Mouse (Mus musculus) CD4-positive, CD25-positive, alpha-beta regulatory T cell, adult 2 months (primary cell): ENCODE measurements around the gene Slc25a39.

Source experiments
- DNase-seq: peaks from one replicate; pipeline ENCODE4 v3.0.0-alpha.2; 2012; ENCODE audit warnings: low read depth, low spot score

Slc25a39 gene

DNA sequence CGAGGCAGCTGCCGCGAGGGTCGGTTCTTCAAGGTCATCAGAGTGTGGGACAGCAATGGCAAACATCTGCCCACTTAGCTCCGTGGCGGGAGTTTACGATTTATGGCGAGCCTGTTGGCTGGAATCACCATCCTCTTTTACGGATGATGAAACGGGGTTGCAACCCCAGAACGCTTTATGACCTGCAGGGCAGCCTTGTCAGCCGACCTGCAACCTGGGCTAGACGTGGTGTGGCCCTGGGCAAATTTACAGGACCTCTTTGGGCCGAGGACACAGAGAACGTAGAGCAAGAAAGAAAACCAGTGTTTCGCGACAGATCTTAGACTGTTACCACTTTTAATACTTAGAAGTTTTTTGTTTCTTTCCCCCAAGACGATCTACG lies at the start of gene Slc25a39:
Slc25a39 (minus strand) TSS at position 113 of the 382 bp plus-strand sequence.
- DNase-seq: peak; percentile 60

DNA sequence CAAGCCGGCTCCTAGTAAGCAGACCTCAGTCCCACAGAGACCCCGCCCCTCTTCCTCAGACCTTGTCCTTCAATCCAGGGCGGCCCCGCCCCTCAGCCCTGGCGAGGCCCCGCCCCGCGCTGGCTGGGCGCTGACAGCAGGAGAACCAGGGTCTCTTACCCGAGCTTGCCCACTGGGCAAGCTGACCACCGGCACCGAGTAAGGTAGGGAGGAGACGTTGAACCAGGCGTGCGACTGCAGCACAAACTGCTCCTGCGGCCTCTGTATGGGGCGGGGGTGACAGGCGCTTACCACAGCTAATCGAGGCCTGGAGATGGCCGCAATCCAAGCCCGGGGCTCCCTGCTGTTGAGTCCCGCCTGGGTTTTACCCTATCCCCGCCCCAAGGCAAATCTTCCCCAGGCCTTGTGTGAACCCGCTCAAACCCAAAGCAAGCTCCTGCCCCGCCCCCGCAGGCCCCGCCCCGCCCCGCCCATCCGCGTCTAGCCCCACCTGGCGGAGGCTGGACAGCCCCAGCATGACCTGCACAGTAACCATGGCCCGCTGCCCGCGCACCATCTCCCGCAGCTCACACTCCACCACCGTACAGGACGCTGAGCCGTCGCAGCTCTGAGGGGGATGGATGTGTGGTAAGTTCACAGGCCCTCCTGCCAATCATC lies 48.1 kb upstream of the Slc25a39 start:
- DNase-seq: peak; percentile 63

DNA sequence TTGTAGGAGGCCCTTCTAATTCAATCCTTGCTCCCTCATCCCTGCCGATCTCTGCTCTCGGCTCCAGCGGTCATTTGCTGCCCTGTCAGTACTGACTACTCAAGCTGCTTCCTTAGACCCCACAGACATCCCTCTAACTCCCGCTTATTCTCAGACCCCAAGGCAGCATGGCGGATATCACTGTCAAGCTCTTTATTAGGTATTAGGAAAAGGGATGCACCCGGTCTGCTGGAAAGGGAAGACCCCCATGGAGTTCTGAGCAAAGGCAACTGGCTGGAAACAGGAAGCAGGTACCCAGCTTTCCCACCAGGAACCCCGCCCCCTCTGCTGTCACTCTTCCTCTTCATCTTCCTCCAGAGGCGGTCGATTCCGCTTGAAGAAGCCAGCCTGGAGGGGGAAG lies 45.4 kb upstream of the Slc25a39 start:
- no peak for DNase-seq

GRCm38 (mm10) chr11:102449043-102450008 lies 41.6 kb upstream of the Slc25a39 start:
- DNase-seq: no peak

GRCm38 (mm10) chr11:102448327-102448726 lies 40.6 kb upstream of the Slc25a39 start:
- DNase-seq: no peak

GRCm38 (mm10) chr11:102447497-102447896 lies 39.8 kb upstream of the Slc25a39 start, which contains the start of gene Fam171a2:
Gene Fam171a2 (minus strand): TSS chr11:102447682.
- DNase-seq: peak; percentile 83

DNA sequence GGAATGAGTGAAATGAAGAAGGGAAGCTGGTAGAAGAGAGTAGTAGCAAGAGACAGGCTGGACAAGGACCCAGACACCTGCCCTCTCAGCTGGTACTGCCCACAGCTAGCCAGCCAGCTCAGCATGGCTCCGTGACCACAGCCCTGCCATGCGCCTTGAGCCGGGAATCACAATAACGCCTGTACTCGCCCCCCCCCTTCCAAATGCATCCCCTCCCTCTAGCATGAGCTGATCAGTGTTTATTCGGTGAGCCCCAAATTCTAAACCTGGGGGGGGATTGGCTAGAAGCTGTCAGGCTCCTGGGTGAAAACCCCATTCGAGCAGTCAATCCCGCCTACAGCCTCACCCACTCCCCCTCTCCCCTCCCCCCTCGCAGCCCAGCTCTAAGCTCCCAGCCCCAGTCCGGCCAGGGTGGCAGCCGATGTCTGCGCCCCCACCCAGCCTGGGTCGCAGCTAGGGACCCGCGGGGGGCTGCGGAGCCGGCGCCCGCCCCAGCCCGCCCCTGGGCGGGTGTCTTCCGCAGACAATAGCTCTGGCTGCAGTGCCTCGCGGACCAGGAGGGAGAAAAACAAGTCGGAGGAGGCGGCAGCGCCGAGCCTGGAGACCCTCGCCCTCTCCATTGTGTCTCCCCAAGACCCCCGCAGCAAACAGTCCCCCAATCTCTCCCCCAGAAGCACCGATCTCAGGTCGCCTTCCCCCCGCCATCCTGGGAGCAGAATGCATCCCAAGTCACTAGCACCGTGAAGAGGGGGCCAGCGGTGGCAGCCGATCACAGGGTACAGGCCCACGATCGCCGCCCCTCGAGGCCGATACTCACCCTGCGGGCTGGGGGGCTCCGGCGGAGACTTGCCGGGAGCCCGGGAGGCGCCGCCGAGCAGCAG lies 39.1 kb upstream of the Slc25a39 start:
- DNase-seq: peak; percentile 37

DNA sequence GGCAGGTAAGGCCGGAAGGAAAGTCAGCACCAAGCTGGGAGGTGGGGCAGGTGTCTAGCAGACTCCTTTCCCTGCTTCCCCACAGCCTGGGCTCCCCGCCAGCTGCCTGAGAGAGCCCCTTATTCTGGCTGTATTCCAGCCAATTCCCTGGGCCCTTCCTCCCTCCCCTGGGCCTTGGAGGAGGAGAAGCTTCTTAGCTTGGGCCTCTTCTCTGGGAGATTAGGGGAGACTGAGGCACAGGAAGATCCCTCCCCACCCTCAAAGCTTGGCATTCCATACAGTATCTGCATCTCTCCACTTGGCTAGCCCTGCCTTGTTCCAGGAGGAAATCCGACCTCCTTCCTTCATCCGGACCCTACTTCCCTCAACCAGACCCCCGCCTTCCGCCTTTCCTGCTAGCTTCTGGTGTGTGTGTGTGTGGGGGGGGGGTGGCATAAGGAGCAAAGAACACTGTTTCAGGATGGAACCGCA lies 38.2 kb upstream of the Slc25a39 start:
- DNase-seq: no peak

DNA sequence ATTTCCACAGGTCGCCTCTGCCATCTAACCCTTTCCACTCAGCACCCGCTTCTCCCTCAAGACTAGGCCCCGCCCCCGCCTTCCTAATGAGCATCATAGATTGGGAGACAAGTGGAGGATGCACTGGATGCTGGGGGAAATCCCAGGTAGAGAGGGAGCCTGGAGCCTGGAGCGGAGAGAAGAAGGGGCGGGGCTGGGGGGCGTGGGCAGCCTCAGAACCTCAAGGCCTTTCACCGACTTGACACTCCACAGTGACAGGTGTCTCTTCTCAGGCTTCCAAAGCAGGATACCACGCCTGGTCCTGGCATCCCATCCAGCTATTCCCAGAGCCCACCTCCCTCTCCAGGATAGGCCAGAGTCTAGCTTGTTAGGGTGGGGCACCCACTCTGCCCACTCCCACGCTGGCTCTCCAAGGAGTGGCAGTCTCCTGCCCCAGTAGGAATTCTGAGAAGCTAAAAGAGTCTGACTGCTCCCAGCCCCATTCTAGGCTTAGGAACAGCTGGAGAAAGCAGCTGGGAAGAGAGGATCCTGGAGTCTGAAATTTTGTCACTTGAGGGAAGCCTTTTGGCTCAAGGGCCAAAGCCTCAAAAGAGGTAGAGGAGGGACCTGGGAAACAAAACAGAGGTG lies 37.6 kb upstream of the Slc25a39 start:
- no peak for DNase-seq

DNA sequence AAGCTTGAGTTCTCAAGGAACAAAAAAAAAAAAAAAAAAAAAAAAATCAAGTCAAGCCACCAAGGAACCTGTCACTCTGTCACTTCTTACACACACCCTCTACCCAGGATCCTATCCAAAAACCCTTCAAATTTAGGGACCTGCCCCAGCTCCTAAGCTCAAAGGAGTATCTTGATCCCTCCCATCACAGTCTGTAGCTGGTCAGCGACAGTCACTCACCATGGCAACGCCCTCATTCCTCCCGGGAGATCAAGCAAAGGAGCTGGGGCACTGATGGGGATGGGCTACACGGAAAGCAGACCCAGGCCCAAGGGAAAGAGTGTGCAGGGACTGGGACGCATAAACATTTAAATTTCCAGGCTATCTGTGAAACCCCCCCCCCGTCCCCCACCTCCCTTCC lies 37.0 kb upstream of the Slc25a39 start:
- DNase-seq: no peak

DNA sequence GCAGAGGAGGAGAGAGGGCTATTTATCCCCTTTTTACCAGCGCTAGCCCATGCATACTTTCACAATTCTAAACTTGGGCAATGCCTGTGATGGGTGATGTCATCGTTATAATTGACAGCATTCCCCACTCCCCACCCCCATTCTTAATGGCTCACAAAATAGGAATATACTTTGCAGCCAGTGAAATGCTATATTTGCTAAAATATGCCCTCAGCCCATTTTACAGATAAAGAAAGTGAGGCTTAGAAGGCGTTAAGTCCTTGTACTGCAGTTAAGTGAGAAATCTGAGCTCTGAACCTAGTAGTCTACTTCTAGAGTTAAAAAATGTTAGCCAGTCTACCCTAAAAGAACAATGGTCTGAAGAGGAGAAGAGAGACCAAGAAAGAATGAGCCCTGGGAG lies 36.6 kb upstream of the Slc25a39 start:
- DNase-seq: no peak

DNA sequence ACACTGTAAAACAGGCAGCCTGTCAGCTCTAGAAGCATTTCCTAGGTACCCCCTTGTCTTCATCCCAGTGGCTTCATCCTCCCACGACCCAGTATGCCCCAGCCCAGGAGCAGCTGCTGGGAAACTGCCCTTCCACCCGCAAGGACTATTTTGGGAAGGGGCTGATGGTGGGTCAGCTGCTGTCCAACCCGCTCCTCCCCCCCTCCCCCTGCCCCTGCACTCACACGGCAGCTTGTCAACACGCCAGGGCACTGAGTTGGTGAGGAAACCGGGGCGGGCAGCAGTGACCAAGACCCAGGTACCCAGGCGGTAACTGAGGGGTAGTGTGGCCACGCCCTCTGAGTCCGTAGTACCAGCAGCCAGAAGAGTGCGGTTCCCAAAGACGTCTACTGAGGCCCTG lies 36.0 kb upstream of the Slc25a39 start:
- DNase-seq: no peak

GRCm38 (mm10) chr11:102442089-102442488 lies 34.3 kb upstream of the Slc25a39 start:
- DNase-seq: no peak

DNA sequence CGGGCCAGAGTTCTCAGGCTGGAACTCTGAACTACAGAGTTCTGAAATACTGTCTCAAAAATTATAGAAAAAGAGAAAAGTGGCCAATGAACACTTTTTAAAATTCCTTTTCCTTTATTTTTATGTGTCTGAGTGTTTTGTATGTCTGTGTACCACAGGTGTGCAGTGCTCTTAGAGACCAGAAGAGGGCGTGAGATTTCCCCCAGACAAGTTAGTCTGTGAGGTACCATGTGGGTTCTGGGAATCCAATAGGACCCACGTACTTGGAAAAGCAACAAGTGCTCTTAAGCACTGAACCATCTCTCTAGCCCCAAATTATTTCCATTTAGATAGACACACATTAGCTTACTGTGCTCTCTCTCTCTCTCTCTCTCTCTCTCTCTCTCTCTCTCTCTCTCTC lies 33.7 kb upstream of the Slc25a39 start:
- no peak for DNase-seq

GRCm38 (mm10) chr11:102440255-102440654 lies 32.5 kb upstream of the Slc25a39 start:
- DNase-seq: no peak

DNA sequence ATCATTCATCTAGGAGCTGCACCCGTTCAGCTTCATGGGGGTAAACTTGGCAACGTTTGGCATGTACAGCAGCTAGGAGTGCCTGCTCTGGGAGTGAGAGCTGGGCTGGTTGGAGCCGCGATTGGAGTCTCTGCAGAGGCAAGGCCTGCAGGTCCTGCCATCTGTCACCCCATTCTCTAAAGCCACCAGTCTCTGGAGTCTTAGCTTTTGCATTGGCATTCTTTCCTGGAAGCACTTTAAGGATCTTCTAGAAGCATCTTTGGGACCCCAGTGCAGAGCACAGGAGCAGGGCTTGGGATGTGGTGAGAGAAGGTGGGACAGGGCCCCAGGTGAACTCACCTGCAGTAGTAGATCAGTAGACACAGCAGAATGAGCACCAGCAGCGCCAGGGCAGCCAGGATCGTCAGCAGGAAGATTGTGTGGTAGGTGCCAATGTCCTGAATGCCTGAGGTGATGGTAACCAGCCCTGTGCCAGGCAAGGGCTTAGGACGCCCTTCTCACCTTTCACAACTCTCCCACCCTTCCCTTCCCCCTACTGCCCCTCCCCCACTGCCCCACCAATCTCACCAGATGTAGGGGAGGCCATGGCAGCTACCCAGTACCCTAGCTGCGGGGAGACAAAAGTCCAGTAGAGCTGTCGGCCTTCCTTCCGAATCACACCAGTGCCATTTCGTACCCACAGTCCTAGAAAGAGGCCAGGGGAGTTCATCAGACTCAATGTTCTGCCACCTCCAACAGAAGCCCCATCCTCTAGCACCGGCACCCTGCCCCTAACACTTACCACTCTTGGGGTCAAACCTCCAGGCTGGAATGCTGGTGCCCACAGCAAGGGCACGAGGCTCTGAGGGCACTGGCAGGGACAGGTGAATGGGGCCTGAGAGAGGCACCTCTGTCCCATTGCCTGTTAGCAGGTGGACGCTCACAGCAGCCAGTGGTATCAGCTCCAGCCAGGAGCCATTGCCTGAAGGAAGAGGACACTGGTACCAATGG lies 31.6 kb upstream of the Slc25a39 start:
- DNase-seq: no peak

GRCm38 (mm10) chr11:102438212-102439092 lies 30.7 kb upstream of the Slc25a39 start:
- DNase-seq: peak; percentile 76

DNA sequence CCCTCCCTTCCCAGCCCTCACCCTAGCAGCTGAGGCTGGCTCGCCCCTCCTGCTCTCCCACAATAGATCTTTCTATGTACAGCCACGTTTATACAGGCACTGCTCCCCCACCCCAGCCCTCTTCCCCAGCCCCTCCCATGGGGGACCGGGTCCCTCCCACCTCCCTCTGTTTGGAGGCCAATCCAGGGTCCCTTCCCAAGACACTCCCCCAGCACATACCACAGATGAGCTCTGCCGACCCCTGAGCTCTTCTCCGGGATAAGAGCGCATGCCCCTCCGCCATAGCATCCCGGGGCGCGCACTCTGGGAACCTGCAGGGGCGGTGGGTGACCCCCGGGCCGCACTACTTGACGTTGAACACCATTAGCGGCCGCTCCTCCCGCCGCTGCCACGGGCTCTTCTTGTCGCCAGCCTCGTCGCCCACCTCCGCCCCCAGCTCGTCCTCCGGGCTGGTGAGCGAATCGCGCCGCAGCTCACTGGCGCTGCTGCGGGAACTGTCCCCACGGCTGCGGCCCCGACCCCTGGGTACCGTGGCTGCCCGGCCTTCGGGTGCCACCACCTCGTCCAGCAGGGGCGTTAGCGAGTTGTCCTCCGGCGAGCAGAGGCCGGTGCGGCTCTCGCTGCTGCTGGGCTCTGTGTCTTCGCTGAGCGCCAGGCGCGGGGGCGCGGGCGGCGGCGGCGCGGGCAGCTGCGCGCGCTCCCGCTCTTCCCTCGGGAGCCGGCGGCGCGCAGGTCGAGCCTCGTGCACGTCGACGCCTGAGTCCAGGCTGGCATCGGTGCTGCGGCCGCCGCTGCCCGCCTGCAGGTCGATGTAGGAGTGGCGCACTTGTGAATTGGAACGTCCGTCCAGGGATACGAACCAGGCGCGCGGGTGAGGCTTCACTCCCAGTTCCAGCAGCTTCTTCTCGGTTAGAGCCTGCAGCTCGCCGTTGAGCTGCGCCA lies 29.6 kb upstream of the Slc25a39 start:
- peak; percentile 33 for DNase-seq
